Mouse (Mus musculus) G1E (cell line): ENCODE data around the gene Klhdc1. TPM values are rescaled to one million over a fixed set of nuclear protein-coding genes. Genes with fewer than 3 reads are reported as not detected.
A peak's percentile ranks its signal among the peaks of the same experiment; 100 is the strongest.

Experiments
- ATAC-seq: 2 replicates; pipeline ENCODE4 v1.8.0; 2016; ENCODE audit warnings: mild to moderate bottlenecking; ENCODE audit not compliant: insufficient number of reproducible peaks, poor library complexity, low FRiP score, severe bottlenecking; ENCODE audit errors: extremely low read depth
- DNase-seq: peaks from one replicate; pipeline ENCODE4 v3.0.0; 2012; ENCODE audit warnings: low spot score
- H3K27me3 ChIP-seq: 2 replicates; pipeline ENCODE4 v1.6.1; 2012; ENCODE audit warnings: mild to moderate bottlenecking, low read length, inconsistent platforms; ENCODE audit not compliant: insufficient read depth
- H3K36me3 ChIP-seq: replicated peaks from 2 replicates; pipeline ENCODE3; 2012; ENCODE audit warnings: mild to moderate bottlenecking, inconsistent platforms
- H3K4me1 ChIP-seq: 2 replicates; pipeline ENCODE4 v1.6.1; 2012; ENCODE audit warnings: low read depth, low read length, inconsistent platforms, mixed read lengths; ENCODE audit not compliant: insufficient read depth
- H3K4me3 ChIP-seq: 2 replicates; pipeline ENCODE4 v1.5.1; 2012; ENCODE audit warnings: low read depth, mild to moderate bottlenecking, inconsistent platforms, low read length, moderate library complexity, mixed read lengths
- H3K9me3 ChIP-seq: replicated peaks from 2 replicates; pipeline ENCODE4 v1.6.1; 2012; ENCODE audit warnings: inconsistent platforms
- CTCF ChIP-seq: IDR thresholded peaks from 2 replicates; pipeline ENCODE4 v1.5.1; 2012; ENCODE audit warnings: low read depth, low read length, inconsistent platforms, mixed read lengths
- GATA1 ChIP-seq: IDR thresholded peaks from 2 replicates; pipeline ENCODE4 v1.6.1; 2012; ENCODE audit warnings: borderline replicate concordance, low read length, inconsistent platforms, mixed read lengths
- GATA2 ChIP-seq: IDR thresholded peaks from 2 replicates; pipeline ENCODE4 v1.6.1; 2012; ENCODE audit warnings: low read depth, low read length, inconsistent platforms, borderline replicate concordance
- POLR2AphosphoS5 ChIP-seq: IDR thresholded peaks from 2 replicates; pipeline ENCODE4 v1.6.1; 2012; ENCODE audit warnings: low read depth, low read length, inconsistent platforms; ENCODE audit not compliant: insufficient replicate concordance
- TAL1 ChIP-seq: conservative IDR thresholded peaks from 2 replicates; pipeline ENCODE4 v1.6.1; 2012; ENCODE audit warnings: low read depth, low read length, inconsistent platforms, mixed read lengths
- polyA plus RNA-seq: library from polyadenylated mRNA; stranded (reverse); fragments of >175 nt; gene quantifications from 2 replicates; pipeline ENCODE4 v1.2.3, GENCODE M21; 2012
- total RNA-seq, 2 experiments: library from RNA; stranded (forward) in 1 of 2; stranded (reverse) in 1 of 2; fragments of 200-1000 nt in 1 of 2; fragments of >200 nt in 1 of 2; fragmentation: Nextera tagmentation in 1 of 2; gene quantifications; 2 replicates each; pipeline ENCODE4 v1.2.3; 2014 to 2017

The Klhdc1 gene
- total and polyA plus RNA-seq, 3 experiments, result 13.0 to 16.0 (median 14.6) TPM

- H3K4me3 ChIP-seq, result no peak overlapping the region
- no peaks in the 10 kb centered on the region for H3K9me3 ChIP-seq
- no peak for TF ChIP-seq GATA1
- no peak for DNase-seq
- peaks cover 10% of the 10 kb centered on the region for H3K4me1 ChIP-seq
- H3K36me3 ChIP-seq, result peaks cover 96% of the 10 kb centered on the region
- no peaks in the 10 kb centered on the region for H3K27me3 ChIP-seq
- ATAC-seq, result peak; percentile 50; the same call in 1 of the 2 replicates
Measured at GRCm38 (mm10) chr12:69211057-69211456, 29.9 kb upstream of the Klhdc1 start.

DNA sequence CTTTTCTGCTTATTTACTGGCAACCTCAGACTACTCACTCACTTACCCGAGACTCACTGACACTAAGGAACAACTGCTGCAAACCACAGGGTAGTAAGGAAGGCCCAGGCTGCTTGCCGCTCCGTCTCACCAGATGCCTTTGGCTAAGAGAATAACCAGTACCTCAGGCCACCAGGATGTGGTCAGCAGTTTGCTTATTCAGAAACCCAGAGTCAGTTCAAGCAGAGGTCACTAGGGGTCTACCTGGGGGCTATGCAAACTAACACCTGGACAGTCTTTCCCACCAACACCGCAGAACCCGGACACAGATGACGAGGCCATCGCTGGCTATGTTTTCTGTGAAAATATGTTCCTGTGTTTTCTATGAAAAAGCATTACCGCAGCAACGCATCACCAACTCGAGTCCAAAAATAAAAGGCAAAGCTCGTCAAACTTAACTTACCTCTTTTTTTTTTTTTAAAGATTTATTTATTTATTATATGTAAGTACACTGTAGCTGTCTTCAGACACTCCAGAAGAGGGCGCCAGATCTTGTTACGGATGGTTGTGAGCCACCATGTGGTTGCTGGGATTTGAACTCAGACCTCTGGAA, 27.7 kb upstream of the Klhdc1 start:
- ATAC-seq, result no peak

DNA sequence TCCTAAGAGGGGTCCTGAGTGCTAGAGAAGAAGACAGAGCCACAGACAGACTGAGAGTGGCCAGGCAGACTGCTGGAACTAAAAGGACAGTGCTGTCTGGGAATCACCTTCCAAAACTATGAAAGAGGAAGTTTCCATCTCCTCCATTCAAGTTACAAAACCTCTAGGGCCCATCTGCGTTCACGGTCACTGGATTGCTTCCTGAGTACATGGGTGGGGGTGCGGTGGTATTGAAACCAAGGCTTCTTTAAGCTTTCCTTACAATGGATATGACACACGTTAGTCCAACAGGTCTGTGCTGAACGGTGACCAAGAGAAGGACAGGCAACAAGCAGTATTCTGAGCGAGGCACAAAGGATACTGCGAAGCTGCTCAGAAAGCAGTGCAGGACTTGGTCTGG, 26.6 kb upstream of the Klhdc1 start:
- Histone ChIP-seq H3K4me1 (peaks cover 15% of the 10 kb centered on the region), H3K27me3 (no peaks in the 10 kb centered on the region), H3K4me3 (no peak overlapping the region), H3K36me3 (peaks cover 97% of the 10 kb centered on the region), H3K9me3 (no peaks in the 10 kb centered on the region)
- no peak for DNase-seq
- no peak for ATAC-seq
- no peak for TF ChIP-seq CTCF
- no peak for TF ChIP-seq TAL1
- TF ChIP-seq GATA1, result no peak
- no peak for TF ChIP-seq GATA2
- no peak for TF ChIP-seq POLR2AphosphoS5

More for the DNA sequence above, 27.7 kb upstream of the Klhdc1 start:
- peaks cover 95% of the 10 kb centered on the region for H3K36me3 ChIP-seq
- H3K27me3 ChIP-seq, result no peaks in the 10 kb centered on the region
- H3K4me3 ChIP-seq, result no peak overlapping the region
- no peak for TF ChIP-seq GATA1
- no peak for TF ChIP-seq POLR2AphosphoS5
- TF ChIP-seq CTCF, result no peak
- no peak for TF ChIP-seq GATA2
- no peak for TF ChIP-seq TAL1
- peaks cover 15% of the 10 kb centered on the region for H3K4me1 ChIP-seq
- H3K9me3 ChIP-seq, result no peaks in the 10 kb centered on the region
- DNase-seq, result no peak

- Histone ChIP-seq H3K9me3 (no peaks in the 10 kb centered on the region), H3K4me3 (no peak overlapping the region), H3K36me3 (peaks cover 97% of the 10 kb centered on the region), H3K4me1 (peaks cover 15% of the 10 kb centered on the region), H3K27me3 (no peaks in the 10 kb centered on the region)
- ATAC-seq (no peak), DNase-seq (no peak)
- no peak for TF ChIP-seq POLR2AphosphoS5
- no peak for TF ChIP-seq TAL1
- TF ChIP-seq GATA1, result no peak
Measured at GRCm38 (mm10) chr12:69215000-69215785, 25.8 kb upstream of the Klhdc1 start.

DNA sequence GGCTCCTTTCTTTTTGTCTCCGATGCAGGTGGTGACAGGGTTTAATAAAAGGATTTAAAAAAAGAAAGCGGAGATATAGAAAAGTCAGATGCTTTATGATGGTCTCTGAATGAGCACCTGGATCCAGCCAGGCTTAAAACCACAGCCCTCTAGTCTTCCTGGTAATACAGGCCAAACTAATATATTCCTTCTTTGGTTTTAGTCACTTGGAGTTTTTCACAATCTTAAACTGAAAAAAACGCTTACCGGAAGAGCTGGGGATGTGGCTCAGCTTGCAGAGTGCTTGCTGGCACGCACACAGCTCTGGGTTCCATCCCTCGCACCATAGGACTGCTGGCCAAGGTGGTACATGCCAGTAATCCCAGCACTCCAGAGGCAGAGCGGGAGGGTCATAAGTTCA, 24.4 kb upstream of the Klhdc1 start:
- peaks cover 96% of the 10 kb centered on the region for H3K36me3 ChIP-seq
- no peak overlapping the region for H3K4me3 ChIP-seq
- DNase-seq, result no peak
- no peaks in the 10 kb centered on the region for H3K9me3 ChIP-seq
- peaks cover 12% of the 10 kb centered on the region for H3K4me1 ChIP-seq
- ATAC-seq, result no peak
- TF ChIP-seq GATA1 (no peak), GATA2 (no peak), TAL1 (no peak), POLR2AphosphoS5 (no peak), CTCF (no peak)
- no peaks in the 10 kb centered on the region for H3K27me3 ChIP-seq

GRCm38 (mm10) chr12:69220613-69221277, 20.2 kb upstream of the Klhdc1 start:
- peaks cover 16% of the 10 kb centered on the region for H3K4me1 ChIP-seq
- H3K9me3 ChIP-seq, result no peaks in the 10 kb centered on the region
- no peak for ATAC-seq
- H3K4me3 ChIP-seq, result no peak overlapping the region
- no peak for TF ChIP-seq GATA1
- no peak for TF ChIP-seq POLR2AphosphoS5
- peaks cover 94% of the 10 kb centered on the region for H3K36me3 ChIP-seq
- no peaks in the 10 kb centered on the region for H3K27me3 ChIP-seq
- no peak for DNase-seq
